Mouse (Mus musculus) CH12.LX (cell line): ENCODE results near the gene Abhd16a. TPM values are rescaled to one million over a fixed set of nuclear protein-coding genes. Genes with fewer than 3 reads are reported as not detected.

Experiments
- DNase-seq: peaks from one replicate; pipeline ENCODE4 v3.0.0-alpha.2; 2013; ENCODE audit errors: extremely low read depth
- H3K27ac ChIP-seq: 2 replicates; pipeline ENCODE4 v1.5.1; 2012; ENCODE audit warnings: low read depth, mild to moderate bottlenecking, control low read depth, moderate library complexity; ENCODE audit not compliant: insufficient read depth
- H3K27me3 ChIP-seq: replicated peaks from 2 replicates; pipeline ENCODE3; 2012; ENCODE audit warnings: inconsistent platforms
- H3K36me3 ChIP-seq, 2 experiments: replicated peaks in 1 of 2; 2 replicates each; pipeline versions ENCODE3 to v1.6.1; 2012; ENCODE audit warnings: inconsistent platforms in 1 of 2, low read length in 1 of 2, mild to moderate bottlenecking in 1 of 2, mixed read lengths in 1 of 2, moderate library complexity in 1 of 2; ENCODE audit not compliant: control insufficient read depth in 1 of 2, insufficient read depth in 1 of 2
- H3K4me1 ChIP-seq, 2 experiments: 2 replicates each; pipeline ENCODE4 v1.6.1; 2012; ENCODE audit warnings: inconsistent platforms in 1 of 2, moderate library complexity in 1 of 2; ENCODE audit not compliant: insufficient read depth in 2 of 2, control insufficient read depth in 1 of 2
- H3K4me2 ChIP-seq: 2 replicates; pipeline ENCODE4 v1.6.1; 2012; ENCODE audit warnings: low read depth, mild to moderate bottlenecking, control low read depth; ENCODE audit not compliant: poor library complexity, insufficient read depth, severe bottlenecking
- H3K4me3 ChIP-seq, 3 experiments: fragments of 150-350 bp in 1 of 3; sonication (generic) in 1 of 3; replicated peaks in 1 of 3; 2 replicates each; pipeline versions ENCODE3 to v1.5.1; 2011 to 2012; ENCODE audit warnings: low read depth in 2 of 3, low read length in 2 of 3, mild to moderate bottlenecking in 2 of 3, moderate library complexity in 2 of 3, control low read depth in 1 of 3, improper control_type of control experiment in 1 of 3, inconsistent platforms in 1 of 3, mixed read lengths in 1 of 3; ENCODE audit not compliant: poor library complexity in 1 of 3
- H3K79me2 ChIP-seq: replicated peaks from 2 replicates; pipeline ENCODE4 v1.6.1; 2012; ENCODE audit warnings: mild to moderate bottlenecking, moderate library complexity; ENCODE audit not compliant: control insufficient read depth, poor library complexity, insufficient read depth, severe bottlenecking; ENCODE audit errors: extremely low read depth
- H3K9ac ChIP-seq: 2 replicates; pipeline ENCODE4 v1.6.1; 2012; ENCODE audit warnings: low read depth, mild to moderate bottlenecking, control low read depth, moderate library complexity; ENCODE audit not compliant: insufficient read depth
- H3K9me3 ChIP-seq: replicated peaks from 2 replicates; pipeline ENCODE3; 2012; ENCODE audit warnings: low read length, inconsistent platforms, mixed read lengths
- CHD1 ChIP-seq: IDR thresholded peaks from 2 replicates; pipeline ENCODE4 v1.6.1; 2012; ENCODE audit warnings: low read depth, low read length, improper control_type of control experiment, inconsistent platforms
- CTCF ChIP-seq, 2 experiments: IDR thresholded peaks in 1 of 2; conservative IDR thresholded peaks in 1 of 2; 2 replicates each; pipeline ENCODE4 v1.5.1; 2011 to 2012; ENCODE audit warnings: low read depth in 2 of 2, low read length in 2 of 2, improper control_type of control experiment in 1 of 2, inconsistent platforms in 1 of 2, mild to moderate bottlenecking in 1 of 2, moderate library complexity in 1 of 2
- E2F4 ChIP-seq: IDR thresholded peaks from 2 replicates; pipeline ENCODE4 v1.6.1; 2011; ENCODE audit warnings: low read depth, low read length, improper control_type of control experiment; ENCODE audit not compliant: insufficient replicate concordance
- EP300 ChIP-seq: IDR thresholded peaks from 2 replicates; pipeline ENCODE4 v1.6.1; 2011; ENCODE audit warnings: low read length, improper control_type of control experiment
- IRF4 ChIP-seq: IDR thresholded peaks from 2 replicates; pipeline ENCODE4 v1.6.1; 2014; ENCODE audit warnings: low read depth, mild to moderate bottlenecking, inconsistent platforms, low read length, improper control_type of control experiment
- JUND ChIP-seq: conservative IDR thresholded peaks from 2 replicates; pipeline ENCODE4 v1.6.1; 2011; ENCODE audit warnings: low read depth, low read length, improper control_type of control experiment
- MAX ChIP-seq: IDR thresholded peaks from 2 replicates; pipeline ENCODE4 v1.6.1; 2011; ENCODE audit warnings: low read length, improper control_type of control experiment
- MAZ ChIP-seq: IDR thresholded peaks from 2 replicates; pipeline ENCODE4 v1.6.1; 2012; ENCODE audit warnings: low read depth, mild to moderate bottlenecking, inconsistent platforms, low read length, improper control_type of control experiment, moderate library complexity
- MEF2A ChIP-seq: IDR thresholded peaks from 2 replicates; pipeline ENCODE4 v1.6.1; 2014; ENCODE audit warnings: low read depth, mild to moderate bottlenecking, inconsistent platforms, low read length, improper control_type of control experiment, borderline replicate concordance
- NELFE ChIP-seq: IDR thresholded peaks from 2 replicates; pipeline ENCODE4 v1.6.1; 2011; ENCODE audit warnings: low read depth, low read length, improper control_type of control experiment
- NRF1 ChIP-seq: IDR thresholded peaks from 2 replicates; pipeline ENCODE4 v1.6.1; 2014; ENCODE audit warnings: low read depth, mild to moderate bottlenecking, inconsistent platforms, low read length, improper control_type of control experiment, moderate library complexity
- POLR2A ChIP-seq: IDR thresholded peaks from 2 replicates; pipeline ENCODE4 v1.6.1; 2011; ENCODE audit warnings: low read depth, mild to moderate bottlenecking, improper control_type of control experiment, low read length
- RAD21 ChIP-seq: IDR thresholded peaks from 2 replicates; pipeline ENCODE4 v1.6.1; 2011; ENCODE audit warnings: low read depth, mild to moderate bottlenecking, low read length, improper control_type of control experiment, moderate library complexity
- TBP ChIP-seq: conservative IDR thresholded peaks from 2 replicates; pipeline ENCODE4 v1.6.1; 2011; ENCODE audit warnings: low read depth, low read length, improper control_type of control experiment
- TCF12 ChIP-seq: IDR thresholded peaks from 2 replicates; pipeline ENCODE4 v1.6.1; 2014; ENCODE audit warnings: low read depth, mild to moderate bottlenecking, inconsistent platforms, low read length, improper control_type of control experiment
- USF2 ChIP-seq: conservative IDR thresholded peaks from 2 replicates; pipeline ENCODE4 v1.6.1; 2011; ENCODE audit warnings: low read depth, low read length, improper control_type of control experiment
- ZMIZ1 ChIP-seq: IDR thresholded peaks from 2 replicates; pipeline ENCODE4 v1.6.1; 2012; ENCODE audit warnings: low read depth, mild to moderate bottlenecking, inconsistent platforms, low read length, improper control_type of control experiment
- dilution Hi-C: fragments of 300-500 bp; cut with MboI; formaldehyde crosslinking; loops from 2 replicates; pipeline ENCODE4 v1.14.3; 2020; ENCODE audit warnings: low sequenced_read_pairs; ENCODE audit not compliant: extremely low pct_unique_long_range_greater_than_20kb, extremely low pct_ligation_motif_present
- in situ Hi-C: fragments of 300-500 bp; cut with MboI; formaldehyde crosslinking; loops from 3 replicates; pipeline ENCODE4 v1.14.3; 2019; ENCODE audit warnings: low sequenced_read_pairs, low pct_ligation_motif_present, low pct_unique_long_range_greater_than_20kb, mixed read lengths
- polyA plus RNA-seq: library from polyadenylated mRNA; unstranded; fragments of >175 nt; gene quantifications from 2 replicates; pipeline ENCODE4 v1.2.1, GENCODE M21; 2012; ENCODE audit warnings: low read depth; ENCODE audit not compliant: insufficient read length
- total RNA-seq, 2 experiments: library from RNA; depleted of rRNA; stranded (reverse); fragments of 300-350 nt in 1 of 2; fragments of >200 nt in 1 of 2; gene quantifications; 2 replicates each; pipeline ENCODE4 v1.2.3; 2012 to 2014

The Abhd16a gene
- total and polyA plus RNA-seq, 3 experiments: 11.6 to 16.6 (median 15.3) TPM

GRCm38 (mm10) chr17:35106522-35106921 is 17.5 kb downstream of the Abhd16a start:
- no peak for TF ChIP-seq MEF2A
- TF ChIP-seq CTCF (conservative IDR thresholded peaks at IDR 0.05 in 1 of 2, IDR thresholded peaks at IDR 0.05 in 1 of 2; ENCODE audit: low read depth in 2 of 2, low read length in 2 of 2): peak in 1 of 2 experiments; percentile 27; a peak in 1 of 4 replicates
- TF ChIP-seq CHD1: no peak
- TF ChIP-seq USF2: no peak
- TF ChIP-seq MAX: no peak
- peak; percentile 10 for TF ChIP-seq RAD21
- no peak for TF ChIP-seq TBP
- no peak overlapping the region for H3K27ac ChIP-seq
- H3K9me3 ChIP-seq: no peaks in the 10 kb centered on the region
- peaks cover 18 to 35% of the 10 kb centered on the region in 2 experiments for H3K36me3 ChIP-seq
- dilution Hi-C loops (no loop called here), in situ Hi-C loops (no loop called here)
- no peaks in the 10 kb centered on the region for H3K79me2 ChIP-seq
- no peak overlapping the region for H3K4me2 ChIP-seq
- no peaks in the 10 kb centered on the region for H3K27me3 ChIP-seq
- H3K9ac ChIP-seq: no peak overlapping the region
- H3K4me3 ChIP-seq: no peak overlapping the region
- DNase-seq: no peak
- peaks cover 0 to 4% of the 10 kb centered on the region in 2 experiments; a peak in 1 of 4 replicates for H3K4me1 ChIP-seq

- Histone ChIP-seq H3K36me3 (peaks cover 7 to 23% of the 10 kb centered on the region in 2 experiments), H3K27me3 (no peaks in the 10 kb centered on the region), H3K4me2 (no peak within 1 kb of the TSS), H3K79me2 (no peaks in the 10 kb centered on the region), H3K4me1 (peaks cover 0 to 3% of the 10 kb centered on the region in 2 experiments; a peak in 1 of 4 replicates), H3K9me3 (no peaks in the 10 kb centered on the region), H3K4me3 (no peak within 1 kb of the TSS), H3K27ac (no peak within 1 kb of the TSS), H3K9ac (no peak within 1 kb of the TSS)
- TF ChIP-seq ZMIZ1: no peak
- no peak for TF ChIP-seq E2F4
- no peak for TF ChIP-seq TCF12
- no peak for TF ChIP-seq USF2
- no peak for TF ChIP-seq NRF1
- no peak for TF ChIP-seq CHD1
- no peak for TF ChIP-seq EP300
- dilution Hi-C loops (no loop called here), in situ Hi-C loops (no loop called here)
- no peak for DNase-seq
Observed at GRCm38 (mm10) chr17:35108097-35108496, 19.0 kb downstream of the Abhd16a start, which contains the start of gene Ly6g5c. Ly6g5c (plus strand) TSS chr17:35108279.

GRCm38 (mm10) chr17:35111774-35112173 is 22.7 kb downstream of the Abhd16a start:
- in situ Hi-C loops (loop anchor here (10.0 kb wide), 1 partner anchor 87 kb away; the partner anchor contains the start of gene Sapcd1), dilution Hi-C loops (no loop called here)
- no peaks in the 10 kb centered on the region for H3K27me3 ChIP-seq
- DNase-seq: no peak
- H3K4me1 ChIP-seq: peaks cover 0 to 14% of the 10 kb centered on the region in 2 experiments; a peak in 2 of 4 replicates
- H3K36me3 ChIP-seq: peaks cover 25 to 34% of the 10 kb centered on the region in 2 experiments
- no peak overlapping the region for H3K27ac ChIP-seq
- no peak overlapping the region for H3K4me3 ChIP-seq
- TF ChIP-seq IRF4 (no peak), NELFE (no peak), TBP (no peak), JUND (no peak), MAZ (no peak), CHD1 (no peak), RAD21 (no peak), POLR2A (no peak)
- no peaks in the 10 kb centered on the region for H3K79me2 ChIP-seq
- no peak overlapping the region for H3K4me2 ChIP-seq
- no peaks in the 10 kb centered on the region for H3K9me3 ChIP-seq
- H3K9ac ChIP-seq: no peak overlapping the region
